Mouse (Mus musculus): ENCODE results near the gene Aifm2. TPM values are rescaled to one million over a fixed set of nuclear protein-coding genes. Genes with fewer than 3 reads are reported as not detected.

Aifm2 gene
- polyA plus RNA-seq, 1 experiment from 2014 or later, result 23.1 TPM

DNA sequence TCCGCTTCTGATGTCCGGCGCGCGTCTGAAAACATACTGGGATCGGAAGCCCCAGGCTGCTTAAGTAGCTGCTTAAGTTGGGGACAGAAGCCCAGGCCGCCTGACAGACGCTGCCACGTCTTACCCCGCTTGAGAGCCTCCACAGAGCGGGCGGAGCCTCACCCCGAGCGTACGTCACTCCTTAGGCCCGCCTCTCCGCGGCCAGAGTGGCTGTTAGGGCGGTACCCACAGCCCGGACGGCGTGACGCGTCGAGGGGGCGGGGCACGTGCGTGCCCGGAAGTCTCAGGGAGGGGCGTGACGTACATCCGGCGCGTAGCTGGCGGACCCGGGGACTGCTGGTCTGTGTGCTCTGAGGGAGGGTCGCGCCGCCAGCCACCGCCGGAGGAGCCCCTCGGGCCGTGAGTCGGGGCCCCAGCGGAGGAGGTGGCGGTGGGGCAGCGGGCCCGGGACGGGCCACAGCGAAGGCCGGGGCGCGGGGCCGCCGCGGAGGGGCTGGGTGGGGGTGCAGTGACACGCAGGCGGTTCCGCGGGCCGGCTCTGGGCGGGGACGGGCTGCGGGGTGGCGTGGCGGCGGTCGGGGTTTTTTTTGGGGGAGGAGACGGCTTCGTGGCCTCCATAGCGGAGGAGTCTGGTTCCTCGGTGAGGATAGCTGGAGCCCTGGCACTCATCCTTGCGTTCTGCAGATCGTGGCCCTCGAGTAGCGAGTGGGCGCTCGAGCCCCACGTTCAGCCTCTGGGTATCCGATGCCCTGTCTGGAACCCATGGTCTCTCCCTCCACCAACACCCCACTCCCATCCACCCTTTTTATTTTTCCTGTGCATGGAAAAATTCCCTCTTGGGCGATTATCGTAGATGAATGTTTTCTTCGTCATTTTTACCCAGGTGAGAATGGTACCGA is 34.8 kb upstream of the Aifm2 start, which contains the start of gene Sar1a:
Gene Sar1a, plus strand, starts transcription at position 285 of the 899 bp plus-strand sequence.
- Histone ChIP-seq H3K36me3 (ENCODE audit: control insufficient read depth, insufficient read depth, low read length) (peaks cover 19% of the 10 kb centered on the region), H3K9me3 (ENCODE audit: control insufficient read depth, low read length) (no peaks in the 10 kb centered on the region), H3K4me2 (ENCODE audit: low read length) (peak within 1 kb of the TSS; percentile 91), H3K4me1 (ENCODE audit: control insufficient read depth in 2 of 2, insufficient read depth in 2 of 2, low read length in 2 of 2) (peaks cover 5 to 14% of the 10 kb centered on the region in 2 experiments), H3K27me3 (ENCODE audit: control insufficient read depth, insufficient read depth, low read length) (no peaks in the 10 kb centered on the region), H3K27ac (replicated peaks in 1 of 2; ENCODE audit: control insufficient read depth in 1 of 2, insufficient read depth in 1 of 2, low read depth in 2 of 2, low read length in 2 of 2) (peak within 1 kb of the TSS; percentile 85 to 97), H3K9ac (ENCODE audit: low read length) (peak within 1 kb of the TSS; percentile 98), H3K4me3 (ENCODE audit: control insufficient read depth in 1 of 2, insufficient read depth in 1 of 2, low read depth in 1 of 2, low read length in 2 of 2) (peak within 1 kb of the TSS; percentile 96 to 98)
- under 1% methylated on average over 71 of the region's 84 CpGs for WGBS
- peak; percentile 100 for ATAC-seq (ENCODE audit: insufficient number of reproducible peaks, insufficient read depth, low FRiP score, low read depth)

DNA sequence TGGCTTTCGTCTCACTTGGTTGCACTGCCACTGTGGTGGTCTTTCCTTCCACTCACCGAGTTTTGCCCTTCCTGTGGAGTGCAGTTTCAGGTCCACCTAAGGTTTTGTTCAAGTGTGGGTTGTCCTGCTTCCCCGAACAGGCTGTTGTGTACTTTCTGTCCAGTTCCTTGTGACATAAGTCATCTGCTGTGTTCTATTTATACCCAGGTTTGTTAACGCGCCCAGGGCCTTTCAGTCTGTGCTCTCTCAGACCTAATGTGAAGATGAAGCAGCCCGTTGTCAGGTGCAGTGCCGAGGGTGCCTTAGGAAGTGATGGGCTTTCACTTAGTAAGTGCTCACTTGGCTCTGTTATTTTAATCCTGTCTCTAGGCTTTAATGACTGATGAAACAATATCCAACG is 25.7 kb upstream of the Aifm2 start:
- 58% methylated on average over 8 of the region's 8 CpGs for WGBS
- Histone ChIP-seq H3K9me3 (ENCODE audit: control insufficient read depth, low read length) (no peaks in the 10 kb centered on the region), H3K9ac (ENCODE audit: low read length) (no peak overlapping the region), H3K27me3 (ENCODE audit: control insufficient read depth, insufficient read depth, low read length) (no peaks in the 10 kb centered on the region), H3K4me1 (ENCODE audit: control insufficient read depth in 2 of 2, insufficient read depth in 2 of 2, low read length in 2 of 2) (no peaks in the 10 kb centered on the region), H3K27ac (replicated peaks in 1 of 2; ENCODE audit: control insufficient read depth in 1 of 2, insufficient read depth in 1 of 2, low read depth in 2 of 2, low read length in 2 of 2) (no peak overlapping the region), H3K36me3 (ENCODE audit: control insufficient read depth, insufficient read depth, low read length) (peaks cover 89% of the 10 kb centered on the region), H3K4me2 (ENCODE audit: low read length) (no peak overlapping the region), H3K4me3 (ENCODE audit: control insufficient read depth in 1 of 2, insufficient read depth in 1 of 2, low read depth in 1 of 2, low read length in 2 of 2) (no peak overlapping the region)
- ATAC-seq (ENCODE audit: insufficient number of reproducible peaks, insufficient read depth, low FRiP score, low read depth), result no peak

DNA sequence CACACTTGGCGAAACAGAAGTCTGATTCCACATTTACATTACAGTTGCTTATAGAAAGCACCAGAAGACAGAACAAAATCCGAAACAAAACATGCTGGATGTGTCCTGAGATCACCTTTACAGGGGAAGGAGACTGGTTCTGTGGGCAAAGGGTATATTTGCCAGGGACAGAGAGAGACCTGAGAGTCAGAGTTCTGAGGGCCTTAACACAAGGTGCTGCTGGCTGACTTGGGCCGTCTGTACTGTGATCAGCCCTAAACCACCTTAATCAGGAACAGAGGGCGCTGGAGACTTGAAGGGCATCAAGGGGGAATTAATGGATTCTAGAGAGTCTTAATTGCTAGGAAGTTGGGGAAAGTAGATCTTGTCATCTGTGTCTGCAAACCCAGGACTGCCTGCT is 21.5 kb upstream of the Aifm2 start:
- Histone ChIP-seq H3K4me1 (ENCODE audit: control insufficient read depth in 2 of 2, insufficient read depth in 2 of 2, low read length in 2 of 2) (peaks cover 0 to 14% of the 10 kb centered on the region in 2 experiments; a peak in 3 of 4 replicates), H3K27me3 (ENCODE audit: control insufficient read depth, insufficient read depth, low read length) (no peaks in the 10 kb centered on the region), H3K27ac (replicated peaks in 1 of 2; ENCODE audit: control insufficient read depth in 1 of 2, insufficient read depth in 1 of 2, low read depth in 2 of 2, low read length in 2 of 2) (no peak overlapping the region), H3K9ac (ENCODE audit: low read length) (no peak overlapping the region), H3K36me3 (ENCODE audit: control insufficient read depth, insufficient read depth, low read length) (peaks cover 59% of the 10 kb centered on the region), H3K9me3 (ENCODE audit: control insufficient read depth, low read length) (no peaks in the 10 kb centered on the region), H3K4me2 (ENCODE audit: low read length) (no peak overlapping the region), H3K4me3 (ENCODE audit: control insufficient read depth in 1 of 2, insufficient read depth in 1 of 2, low read depth in 1 of 2, low read length in 2 of 2) (no peak overlapping the region)
- ATAC-seq (ENCODE audit: insufficient number of reproducible peaks, insufficient read depth, low FRiP score, low read depth), result no peak
- 74% methylated on average over 4 of the region's 4 CpGs for WGBS

DNA sequence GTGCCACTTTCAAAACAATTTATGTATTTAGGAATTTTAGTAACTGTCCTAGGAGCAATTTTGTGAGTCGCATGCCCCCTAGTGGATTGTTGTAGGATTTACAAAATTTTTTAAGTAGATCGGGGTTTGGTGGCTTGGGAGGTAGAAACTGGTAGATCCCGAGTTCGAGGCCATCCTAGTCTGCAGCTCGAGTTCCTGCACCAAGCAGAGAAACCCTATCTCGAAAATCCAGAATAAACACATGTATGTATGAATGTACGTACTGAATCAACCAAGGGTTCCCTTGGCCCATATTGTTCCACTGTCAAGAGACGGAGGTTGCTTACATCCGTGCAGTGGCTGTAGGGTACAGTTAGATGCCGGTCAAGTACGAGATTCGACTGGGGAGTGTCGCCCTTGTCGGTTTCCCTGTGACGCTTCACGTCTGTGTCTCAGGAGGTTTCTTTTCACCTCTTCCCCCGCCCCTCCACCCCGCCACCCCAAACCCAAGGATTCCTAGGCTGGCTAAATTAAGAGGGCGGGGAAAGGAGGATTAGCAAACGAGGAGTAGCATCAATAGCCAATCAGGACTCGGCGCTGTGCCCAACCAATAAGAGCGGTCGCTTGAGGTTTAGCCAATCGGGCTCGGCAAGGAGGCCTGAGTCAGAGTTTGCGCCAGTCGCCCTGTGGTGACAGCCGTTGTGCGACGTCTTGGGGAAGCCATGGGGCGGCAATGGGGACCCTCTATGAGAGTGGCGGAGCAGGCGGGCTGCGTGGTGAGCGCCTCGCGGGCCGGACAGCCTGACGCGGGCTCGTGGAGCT is 20.0 kb upstream of the Aifm2 start, which contains the start of gene Tysnd1:
Gene Tysnd1, plus strand, starts transcription at position 645 of the 801 bp plus-strand sequence.
- under 1% methylated on average over 38 of the region's 42 CpGs for WGBS
- H3K4me2 ChIP-seq (ENCODE audit: low read length), result peak within 1 kb of the TSS; percentile 100
- H3K27me3 ChIP-seq (ENCODE audit: control insufficient read depth, insufficient read depth, low read length), result no peaks in the 10 kb centered on the region
- peak within 1 kb of the TSS; percentile 88 for H3K9ac ChIP-seq (ENCODE audit: low read length)
- peak within 1 kb of the TSS; percentile 79 to 98 for H3K4me3 ChIP-seq (ENCODE audit: control insufficient read depth in 1 of 2, insufficient read depth in 1 of 2, low read depth in 1 of 2, low read length in 2 of 2)
- peak; percentile 92 for ATAC-seq (ENCODE audit: insufficient number of reproducible peaks, insufficient read depth, low FRiP score, low read depth)
- peaks cover 0 to 14% of the 10 kb centered on the region in 2 experiments; a peak in 3 of 4 replicates for H3K4me1 ChIP-seq (ENCODE audit: control insufficient read depth in 2 of 2, insufficient read depth in 2 of 2, low read length in 2 of 2)
- H3K36me3 ChIP-seq (ENCODE audit: control insufficient read depth, insufficient read depth, low read length), result peaks cover 53% of the 10 kb centered on the region
- no peaks in the 10 kb centered on the region for H3K9me3 ChIP-seq (ENCODE audit: control insufficient read depth, low read length)
- 0 out of 4 replicates have a peak within 1 kb of the TSS, but pooled peaks of 1 of the 2 experiments have one; percentile 38 for H3K27ac ChIP-seq (replicated peaks in 1 of 2; ENCODE audit: control insufficient read depth in 1 of 2, insufficient read depth in 1 of 2, low read depth in 2 of 2, low read length in 2 of 2)

DNA sequence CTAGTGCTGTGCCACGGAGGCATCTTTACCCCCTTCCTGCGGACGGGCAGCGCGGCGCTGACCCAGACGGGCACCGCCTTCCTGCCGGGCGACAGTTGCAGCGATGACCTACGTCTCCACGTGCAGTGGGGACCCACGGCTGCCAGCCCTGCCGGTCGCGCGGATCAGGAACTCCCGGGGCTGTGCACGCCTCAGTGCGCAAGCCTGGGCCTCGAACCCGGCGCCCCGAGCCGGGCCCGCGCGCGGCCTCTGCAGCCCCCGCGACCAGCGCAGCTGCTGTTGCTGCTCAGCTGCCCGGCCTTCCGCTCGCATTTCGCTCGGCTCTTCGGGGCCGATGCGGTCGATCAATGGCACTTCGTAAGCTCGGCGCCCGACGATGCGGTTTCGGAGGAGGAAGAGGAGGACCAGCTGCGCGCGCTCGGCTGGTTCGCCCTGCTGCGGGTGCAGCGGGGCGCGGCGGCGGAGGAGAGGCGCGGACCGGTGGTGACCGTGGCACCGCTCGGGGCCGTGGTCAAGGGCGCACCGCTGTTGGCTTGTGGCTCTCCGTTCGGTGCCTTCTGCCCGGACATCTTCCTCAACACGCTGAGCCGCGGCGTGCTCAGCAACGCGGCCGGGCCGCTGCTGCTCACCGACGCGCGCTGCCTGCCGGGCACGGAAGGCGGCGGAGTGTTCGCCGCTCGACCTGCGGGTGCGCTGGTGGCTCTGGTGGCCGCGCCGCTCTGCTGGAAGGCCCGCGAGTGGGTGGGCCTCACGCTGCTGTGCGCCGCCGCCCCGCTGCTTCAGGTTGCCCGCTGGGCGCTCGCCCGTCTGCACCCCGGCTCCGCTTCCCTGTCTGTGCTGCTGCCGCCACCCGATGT is 19.1 kb upstream of the Aifm2 start:
- ATAC-seq (ENCODE audit: insufficient number of reproducible peaks, insufficient read depth, low FRiP score, low read depth), result peak; percentile 16
- WGBS, result under 1% methylated on average over 103 of the region's 111 CpGs

DNA sequence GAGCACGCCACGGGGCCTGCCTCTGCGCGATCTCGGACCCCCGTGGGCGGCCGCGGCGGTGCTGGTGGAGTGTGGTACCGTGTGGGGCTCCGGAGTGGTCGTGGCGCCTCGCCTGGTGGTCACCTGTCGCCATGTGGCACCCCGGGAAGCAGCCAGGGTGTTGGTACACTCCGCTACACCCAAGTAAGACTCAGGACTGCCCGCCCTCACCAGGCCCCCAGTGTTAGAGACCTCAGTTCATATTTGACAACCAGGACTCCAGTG is 18.6 kb upstream of the Aifm2 start:
- no peak for ATAC-seq (ENCODE audit: insufficient number of reproducible peaks, insufficient read depth, low FRiP score, low read depth)
- H3K4me2 ChIP-seq (ENCODE audit: low read length), result peak overlapping the region; percentile 100
- H3K27ac ChIP-seq (replicated peaks in 1 of 2; ENCODE audit: control insufficient read depth in 1 of 2, insufficient read depth in 1 of 2, low read depth in 2 of 2, low read length in 2 of 2), result no peak overlapping the region
- H3K36me3 ChIP-seq (ENCODE audit: control insufficient read depth, insufficient read depth, low read length), result peaks cover 38% of the 10 kb centered on the region
- peak overlapping the region; percentile 79 to 98 for H3K4me3 ChIP-seq (ENCODE audit: control insufficient read depth in 1 of 2, insufficient read depth in 1 of 2, low read depth in 1 of 2, low read length in 2 of 2)
- peak overlapping the region; percentile 88 for H3K9ac ChIP-seq (ENCODE audit: low read length)
- 4% methylated on average over 19 of the region's 19 CpGs for WGBS
- H3K4me1 ChIP-seq (ENCODE audit: control insufficient read depth in 2 of 2, insufficient read depth in 2 of 2, low read length in 2 of 2), result peaks cover 0 to 14% of the 10 kb centered on the region in 2 experiments; a peak in 3 of 4 replicates
- H3K9me3 ChIP-seq (ENCODE audit: control insufficient read depth, low read length), result no peaks in the 10 kb centered on the region
- H3K27me3 ChIP-seq (ENCODE audit: control insufficient read depth, insufficient read depth, low read length), result no peaks in the 10 kb centered on the region

More for the DNA sequence above, 19.1 kb upstream of the Aifm2 start:
- Histone ChIP-seq H3K9ac (ENCODE audit: low read length) (peak overlapping the region; percentile 88), H3K9me3 (ENCODE audit: control insufficient read depth, low read length) (no peaks in the 10 kb centered on the region), H3K36me3 (ENCODE audit: control insufficient read depth, insufficient read depth, low read length) (peaks cover 44% of the 10 kb centered on the region), H3K27me3 (ENCODE audit: control insufficient read depth, insufficient read depth, low read length) (no peaks in the 10 kb centered on the region), H3K27ac (replicated peaks in 1 of 2; ENCODE audit: control insufficient read depth in 1 of 2, insufficient read depth in 1 of 2, low read depth in 2 of 2, low read length in 2 of 2) (no peak overlapping the region), H3K4me2 (ENCODE audit: low read length) (peak overlapping the region; percentile 100), H3K4me1 (ENCODE audit: control insufficient read depth in 2 of 2, insufficient read depth in 2 of 2, low read length in 2 of 2) (peaks cover 0 to 14% of the 10 kb centered on the region in 2 experiments; a peak in 3 of 4 replicates), H3K4me3 (ENCODE audit: control insufficient read depth in 1 of 2, insufficient read depth in 1 of 2, low read depth in 1 of 2, low read length in 2 of 2) (peak overlapping the region; percentile 79 to 98)

DNA sequence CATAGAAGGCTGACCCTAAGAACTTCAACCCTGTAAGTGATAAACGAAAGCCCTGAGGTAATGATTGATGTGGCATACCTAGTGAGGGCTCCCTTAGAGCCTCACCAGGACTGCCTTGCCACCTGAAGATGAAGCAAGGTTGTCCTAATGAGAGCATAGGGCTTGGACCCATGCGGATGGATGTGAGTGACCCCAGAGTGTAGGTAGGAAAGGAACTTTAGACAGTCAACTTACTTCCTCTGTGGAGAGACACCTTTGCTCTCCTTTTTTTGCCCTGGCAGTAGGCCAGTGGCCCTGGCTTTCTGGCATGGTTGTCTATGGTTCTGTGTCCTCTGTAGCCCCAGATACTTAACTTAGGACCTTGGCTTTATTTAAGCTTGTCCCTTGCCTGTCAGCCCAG is 18.0 kb upstream of the Aifm2 start:
- Histone ChIP-seq H3K4me1 (ENCODE audit: control insufficient read depth in 2 of 2, insufficient read depth in 2 of 2, low read length in 2 of 2) (peaks cover 0 to 14% of the 10 kb centered on the region in 2 experiments; a peak in 3 of 4 replicates), H3K4me2 (ENCODE audit: low read length) (peak overlapping the region; percentile 100), H3K4me3 (ENCODE audit: control insufficient read depth in 1 of 2, insufficient read depth in 1 of 2, low read depth in 1 of 2, low read length in 2 of 2) (peak overlapping the region; percentile 79 to 98; a peak in 3 of 4 replicates), H3K9ac (ENCODE audit: low read length) (peak overlapping the region; percentile 88), H3K36me3 (ENCODE audit: control insufficient read depth, insufficient read depth, low read length) (peaks cover 36% of the 10 kb centered on the region), H3K27ac (replicated peaks in 1 of 2; ENCODE audit: control insufficient read depth in 1 of 2, insufficient read depth in 1 of 2, low read depth in 2 of 2, low read length in 2 of 2) (no peak overlapping the region), H3K27me3 (ENCODE audit: control insufficient read depth, insufficient read depth, low read length) (no peaks in the 10 kb centered on the region), H3K9me3 (ENCODE audit: control insufficient read depth, low read length) (no peaks in the 10 kb centered on the region)
- WGBS, result 68% methylated on average over 2 of the region's 2 CpGs
- no peak for ATAC-seq (ENCODE audit: insufficient number of reproducible peaks, insufficient read depth, low FRiP score, low read depth)

All from heart, embryonic 14.5 days (tissue).